Mouse (Mus musculus): ENCODE results near the gene Tmem165. TPM values are rescaled to one million over a fixed set of nuclear protein-coding genes. Genes with fewer than 3 reads are reported as not detected.

Gene Tmem165
- polyA plus RNA-seq, 1 experiment from 2014 or later: 110 TPM

- 88% methylated on average over 6 of the region's 6 CpGs for WGBS
- Histone ChIP-seq H3K27me3 (no peaks in the 10 kb centered on the region), H3K36me3 (peaks cover 43% of the 10 kb centered on the region; the same call in 1 of the 2 replicates)
Observed at GRCm38 (mm10) chr5:76152956-76153355, 30.7 kb upstream of the Tmem165 start.

GRCm38 (mm10) chr5:76153430-76153829 lies 30.2 kb upstream of the Tmem165 start:
- H3K36me3 ChIP-seq: peaks cover 43% of the 10 kb centered on the region; the same call in 1 of the 2 replicates

More at GRCm38 (mm10) chr5:76152956-76153355, 30.7 kb upstream of the Tmem165 start:
- H3K4me1 ChIP-seq: no peaks in the 10 kb centered on the region
- no peak overlapping the region for H3K9ac ChIP-seq
- H3K9me3 ChIP-seq: no peaks in the 10 kb centered on the region
- no peak for ATAC-seq (ENCODE audit: borderline replicate concordance, extremely low read depth, low FRiP score, low TSS enrichment)
- H3K27ac ChIP-seq: no peak overlapping the region
- H3K4me3 ChIP-seq: no peak overlapping the region
- no peak overlapping the region for H3K4me2 ChIP-seq

GRCm38 (mm10) chr5:76154434-76155165 lies 29.1 kb upstream of the Tmem165 start:
- Histone ChIP-seq H3K9me3 (no peaks in the 10 kb centered on the region), H3K4me2 (no peak overlapping the region), H3K36me3 (peaks cover 38% of the 10 kb centered on the region; the same call in 1 of the 2 replicates), H3K27me3 (no peaks in the 10 kb centered on the region), H3K27ac (peak overlapping the region; percentile 25; the same call in 1 of the 2 replicates), H3K4me3 (no peak overlapping the region), H3K9ac (no peak overlapping the region), H3K4me1 (no peaks in the 10 kb centered on the region)
- ATAC-seq (ENCODE audit: borderline replicate concordance, extremely low read depth, low FRiP score, low TSS enrichment): peak; percentile 49; the same call in 1 of the 2 replicates
- 66% methylated on average over 21 of the region's 21 CpGs for WGBS

More at GRCm38 (mm10) chr5:76153430-76153829, 30.2 kb upstream of the Tmem165 start:
- H3K4me1 ChIP-seq: no peaks in the 10 kb centered on the region
- no peak overlapping the region for H3K9ac ChIP-seq
- no peak for ATAC-seq (ENCODE audit: borderline replicate concordance, extremely low read depth, low FRiP score, low TSS enrichment)
- H3K27me3 ChIP-seq: no peaks in the 10 kb centered on the region
- no peak overlapping the region for H3K27ac ChIP-seq
- H3K4me2 ChIP-seq: no peak overlapping the region
- H3K9me3 ChIP-seq: no peaks in the 10 kb centered on the region
- 94% methylated on average over 11 of the region's 11 CpGs for WGBS
- H3K4me3 ChIP-seq: no peak overlapping the region

GRCm38 (mm10) chr5:76159555-76159954 lies 24.1 kb upstream of the Tmem165 start:
- H3K27me3 ChIP-seq: no peaks in the 10 kb centered on the region
- no peaks in the 10 kb centered on the region for H3K9me3 ChIP-seq
- 71% methylated on average over 6 of the region's 6 CpGs for WGBS
- H3K4me2 ChIP-seq: no peak overlapping the region
- no peak overlapping the region for H3K4me3 ChIP-seq
- peaks cover 13% of the 10 kb centered on the region; the same call in 1 of the 2 replicates for H3K36me3 ChIP-seq
- H3K4me1 ChIP-seq: 0 out of 2 replicates have a peak, but pooled peaks cover 2% of the 10 kb centered on the region
- ATAC-seq (ENCODE audit: borderline replicate concordance, extremely low read depth, low FRiP score, low TSS enrichment): no peak
- H3K9ac ChIP-seq: no peak overlapping the region
- no peak overlapping the region for H3K27ac ChIP-seq

GRCm38 (mm10) chr5:76160086-76160485 lies 23.6 kb upstream of the Tmem165 start:
- Histone ChIP-seq H3K4me3 (no peak overlapping the region), H3K4me2 (no peak overlapping the region), H3K27me3 (no peaks in the 10 kb centered on the region), H3K9ac (no peak overlapping the region), H3K36me3 (peaks cover 13% of the 10 kb centered on the region; the same call in 1 of the 2 replicates), H3K9me3 (no peaks in the 10 kb centered on the region), H3K27ac (no peak overlapping the region), H3K4me1 (0 out of 2 replicates have a peak, but pooled peaks cover 2% of the 10 kb centered on the region)
- no peak for ATAC-seq (ENCODE audit: borderline replicate concordance, extremely low read depth, low FRiP score, low TSS enrichment)
- 39% methylated on average over 3 of the region's 3 CpGs for WGBS

GRCm38 (mm10) chr5:76161491-76161890 lies 22.2 kb upstream of the Tmem165 start:
- no peak for ATAC-seq (ENCODE audit: borderline replicate concordance, extremely low read depth, low FRiP score, low TSS enrichment)
- H3K36me3 ChIP-seq: peaks cover 5% of the 10 kb centered on the region; the same call in 1 of the 2 replicates
- no peak overlapping the region for H3K4me2 ChIP-seq
- H3K9ac ChIP-seq: no peak overlapping the region
- 0 out of 2 replicates have a peak, but pooled peaks cover 2% of the 10 kb centered on the region for H3K4me1 ChIP-seq
- no peak overlapping the region for H3K4me3 ChIP-seq
- no peaks in the 10 kb centered on the region for H3K27me3 ChIP-seq
- no peaks in the 10 kb centered on the region for H3K9me3 ChIP-seq
- H3K27ac ChIP-seq: no peak overlapping the region
- 88% methylated on average over 6 of the region's 6 CpGs for WGBS

GRCm38 (mm10) chr5:76162926-76163325 lies 20.8 kb upstream of the Tmem165 start:
- 68% methylated on average over 5 of the region's 5 CpGs for WGBS
- H3K9ac ChIP-seq: no peak overlapping the region
- H3K27ac ChIP-seq: no peak overlapping the region
- no peaks in the 10 kb centered on the region for H3K9me3 ChIP-seq
- no peak overlapping the region for H3K4me2 ChIP-seq
- H3K27me3 ChIP-seq: no peaks in the 10 kb centered on the region
- H3K4me3 ChIP-seq: no peak overlapping the region
- no peak for ATAC-seq (ENCODE audit: borderline replicate concordance, extremely low read depth, low FRiP score, low TSS enrichment)
- no peaks in the 10 kb centered on the region for H3K36me3 ChIP-seq
- 0 out of 2 replicates have a peak, but pooled peaks cover 2% of the 10 kb centered on the region for H3K4me1 ChIP-seq

- H3K27ac ChIP-seq: peak overlapping the region; percentile 53
- no peaks in the 10 kb centered on the region for H3K27me3 ChIP-seq
- H3K36me3 ChIP-seq: no peaks in the 10 kb centered on the region
- no peak for ATAC-seq (ENCODE audit: borderline replicate concordance, extremely low read depth, low FRiP score, low TSS enrichment)
- no peak overlapping the region for H3K4me2 ChIP-seq
- H3K9me3 ChIP-seq: no peaks in the 10 kb centered on the region
- no peak overlapping the region for H3K4me3 ChIP-seq
- 43% methylated on average over 4 of the region's 4 CpGs for WGBS
- no peak overlapping the region for H3K9ac ChIP-seq
- 0 out of 2 replicates have a peak, but pooled peaks cover 2% of the 10 kb centered on the region for H3K4me1 ChIP-seq
Observed at GRCm38 (mm10) chr5:76163828-76164390, 19.8 kb upstream of the Tmem165 start.

GRCm38 (mm10) chr5:76164827-76165226 lies 18.9 kb upstream of the Tmem165 start:
- no peak for ATAC-seq (ENCODE audit: borderline replicate concordance, extremely low read depth, low FRiP score, low TSS enrichment)
- 76% methylated on average over 7 of the region's 7 CpGs for WGBS

GRCm38 (mm10) chr5:76170522-76170921 lies 13.2 kb upstream of the Tmem165 start:
- Histone ChIP-seq H3K27ac (no peak overlapping the region), H3K36me3 (no peaks in the 10 kb centered on the region), H3K27me3 (no peaks in the 10 kb centered on the region), H3K4me3 (no peak overlapping the region), H3K4me1 (no peaks in the 10 kb centered on the region), H3K9ac (no peak overlapping the region), H3K4me2 (no peak overlapping the region), H3K9me3 (no peaks in the 10 kb centered on the region)
- ATAC-seq (ENCODE audit: borderline replicate concordance, extremely low read depth, low FRiP score, low TSS enrichment): no peak
- WGBS: 68% methylated on average over 4 of the region's 4 CpGs

More at GRCm38 (mm10) chr5:76164827-76165226, 18.9 kb upstream of the Tmem165 start:
- H3K4me1 ChIP-seq: 0 out of 2 replicates have a peak, but pooled peaks cover 2% of the 10 kb centered on the region
- no peaks in the 10 kb centered on the region for H3K9me3 ChIP-seq
- H3K4me2 ChIP-seq: no peak overlapping the region
- no peak overlapping the region for H3K9ac ChIP-seq
- H3K36me3 ChIP-seq: no peaks in the 10 kb centered on the region
- no peaks in the 10 kb centered on the region for H3K27me3 ChIP-seq
- no peak overlapping the region for H3K4me3 ChIP-seq
- no peak overlapping the region for H3K27ac ChIP-seq

- H3K4me3 ChIP-seq: no peak overlapping the region
- H3K4me1 ChIP-seq: no peaks in the 10 kb centered on the region
- no peaks in the 10 kb centered on the region for H3K36me3 ChIP-seq
- ATAC-seq (ENCODE audit: borderline replicate concordance, extremely low read depth, low FRiP score, low TSS enrichment): no peak
- H3K27ac ChIP-seq: no peak overlapping the region
- no peak overlapping the region for H3K4me2 ChIP-seq
- no peak overlapping the region for H3K9ac ChIP-seq
- no peaks in the 10 kb centered on the region for H3K9me3 ChIP-seq
- no peaks in the 10 kb centered on the region for H3K27me3 ChIP-seq
Observed at GRCm38 (mm10) chr5:76171039-76171438, 12.6 kb upstream of the Tmem165 start.

GRCm38 (mm10) chr5:76175051-76175450 lies 8.6 kb upstream of the Tmem165 start:
- 83% methylated on average over 4 of the region's 4 CpGs for WGBS
- ATAC-seq (ENCODE audit: borderline replicate concordance, extremely low read depth, low FRiP score, low TSS enrichment): no peak
- Histone ChIP-seq H3K27me3 (no peaks in the 10 kb centered on the region), H3K4me1 (peaks cover 18% of the 10 kb centered on the region), H3K36me3 (no peaks in the 10 kb centered on the region), H3K4me2 (no peak overlapping the region), H3K9ac (no peak overlapping the region), H3K4me3 (no peak overlapping the region), H3K27ac (no peak overlapping the region), H3K9me3 (no peaks in the 10 kb centered on the region)
